ENCODE assay signal across 10 mouse cellular contexts in the genomic region with DNA sequence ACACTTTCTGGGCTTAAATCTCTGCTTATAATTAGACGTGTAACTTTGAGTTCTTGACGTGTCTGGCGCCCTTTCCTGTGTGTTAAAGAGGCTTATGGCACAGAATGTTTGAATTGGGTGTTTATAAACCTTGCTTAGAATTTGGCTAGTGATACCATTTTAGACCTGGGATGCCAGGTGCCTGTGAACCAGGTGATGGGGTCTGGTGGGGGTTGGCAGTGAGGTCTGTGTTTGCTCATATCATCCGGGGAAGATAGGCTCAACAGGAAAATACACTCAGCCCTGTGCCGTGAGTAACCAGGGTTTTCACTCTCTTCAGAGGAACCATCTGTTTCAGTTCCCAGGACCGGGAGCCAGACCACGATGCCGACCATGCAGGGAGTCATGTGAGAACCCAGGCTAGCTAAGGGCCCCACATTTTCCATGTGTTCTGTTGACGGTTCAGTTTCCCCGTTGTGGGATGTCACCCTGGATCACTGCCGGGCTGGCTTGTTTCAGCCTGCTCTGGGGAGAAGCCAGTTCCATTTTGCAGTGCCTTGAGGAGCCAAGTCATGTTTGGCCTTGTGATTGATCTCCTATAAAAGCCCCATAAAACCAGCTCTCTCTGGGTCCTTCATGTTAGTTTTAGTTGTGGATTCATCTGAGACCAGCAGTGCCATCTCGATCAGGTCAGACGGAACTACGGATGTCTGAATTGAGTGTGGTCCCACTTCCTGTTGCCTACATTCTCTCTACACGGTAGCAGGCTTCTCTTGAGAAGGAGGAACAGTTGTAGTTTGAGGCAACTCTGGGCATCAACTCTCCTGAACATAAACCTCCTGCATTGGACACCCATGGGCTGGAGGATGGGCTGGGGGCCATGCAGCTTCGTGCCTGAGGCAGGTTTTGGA.
DNase-seq lines count a peak whose midpoint lies in the region; ATAC-seq and TF ChIP-seq lines count a peak whose summit lies in the region.
"Had no signal": no experiment of that assay in that cellular context is flagged by ENCODE, and none has a peak within 500 bp of the region (broad histone marks: within the 10 kb centered on the region; RNA-seq: fewer than 3 reads in every experiment).

No protein-coding gene starts in this region.

- no peak for TF ChIP-seq CTCF in bone marrow macrophage, adult 2 months (IDR thresholded peaks at IDR 0.05; ENCODE audit: low read depth, low read length)

- H3K4me3 ChIP-seq in heart, embryonic 11.5 days (ENCODE audit: low read depth, low read length), result no peak overlapping the region
- H3K4me3 ChIP-seq in bone marrow macrophage, adult 2 months (ENCODE audit: insufficient read depth, low read length), result no peak overlapping the region
- H3K4me3 ChIP-seq in embryonic facial prominence, embryonic 15.5 days (replicated peaks), result no peak overlapping the region
- no peak overlapping the region for H3K4me3 ChIP-seq in hindbrain, embryonic 11.5 days (ENCODE audit: low read depth, low read length)
- H3K4me3 ChIP-seq: megakaryocyte, embryonic 14.5 days had no signal

- 85% methylated on average over 16 of the region's 16 CpGs for WGBS in heart, embryonic 11.5 days (ENCODE audit: insufficient replicate concordance)
- 64% methylated on average over 16 of the region's 16 CpGs for WGBS in embryonic facial prominence, embryonic 15.5 days
- WGBS in hindbrain, embryonic 11.5 days, result 93% methylated on average over 16 of the region's 16 CpGs

- ATAC-seq in heart, embryonic 11.5 days (replicated peaks; ENCODE audit: insufficient number of reproducible peaks, low FRiP score, low TSS enrichment), result no peak
- ATAC-seq in embryonic facial prominence, embryonic 15.5 days (ENCODE audit: insufficient number of reproducible peaks, low FRiP score, low TSS enrichment, low read depth), result no peak
- no peak for ATAC-seq in hindbrain, embryonic 11.5 days (ENCODE audit: low FRiP score)

- H3K36me3 ChIP-seq in heart, embryonic 11.5 days (ENCODE audit: control insufficient read depth, insufficient read depth, low read length), result peaks cover 3% of the 10 kb centered on the region; the same call in 1 of the 2 replicates
- peaks cover 16% of the 10 kb centered on the region; the same call in 1 of the 2 replicates for H3K36me3 ChIP-seq in embryonic facial prominence, embryonic 15.5 days
- H3K36me3 ChIP-seq in hindbrain, embryonic 11.5 days (ENCODE audit: control insufficient read depth, insufficient read depth, low read length), result no peaks in the 10 kb centered on the region

- H3K4me1 ChIP-seq in heart, embryonic 11.5 days (ENCODE audit: control insufficient read depth, insufficient read depth, low read length), result no peaks in the 10 kb centered on the region
- peaks cover 13% of the 10 kb centered on the region for H3K4me1 ChIP-seq in bone marrow macrophage, adult 2 months (ENCODE audit: control insufficient read depth, insufficient read depth, low read length)
- 0 out of 2 replicates have a peak, but pooled peaks cover 10% of the 10 kb centered on the region for H3K4me1 ChIP-seq in embryonic facial prominence, embryonic 15.5 days
- no peaks in the 10 kb centered on the region for H3K4me1 ChIP-seq in hindbrain, embryonic 11.5 days (replicated peaks; ENCODE audit: control insufficient read depth, insufficient read depth, low read length)

- no peak overlapping the region for H3K9ac ChIP-seq in heart, embryonic 11.5 days (ENCODE audit: low read depth, low read length)
- no peak overlapping the region for H3K9ac ChIP-seq in embryonic facial prominence, embryonic 15.5 days
- H3K9ac ChIP-seq in hindbrain, embryonic 11.5 days (ENCODE audit: low read depth, low read length), result no peak overlapping the region

- no peaks in the 10 kb centered on the region; the same call in 1 of the 2 replicates for H3K9me3 ChIP-seq in heart, embryonic 11.5 days (replicated peaks; ENCODE audit: control insufficient read depth, low read length)
- H3K9me3 ChIP-seq in embryonic facial prominence, embryonic 15.5 days (replicated peaks), result no peaks in the 10 kb centered on the region
- H3K9me3 ChIP-seq in hindbrain, embryonic 11.5 days (ENCODE audit: control insufficient read depth, low read length), result no peaks in the 10 kb centered on the region

- no peak overlapping the region for H3K4me2 ChIP-seq in heart, embryonic 11.5 days
- H3K4me2 ChIP-seq in embryonic facial prominence, embryonic 15.5 days (replicated peaks), result no peak overlapping the region
- no peak overlapping the region for H3K4me2 ChIP-seq in hindbrain, embryonic 11.5 days (replicated peaks; ENCODE audit: low read depth, low read length)

- peak; percentile 97 for DNase-seq in heart, adult 11 months
- DNase-seq in layer of hippocampus, adult 9-11 months, result peak; percentile 73
- DNase-seq in hindbrain, embryonic 11.5 days (ENCODE audit: low spot score), result no peak
- DNase-seq in adrenal gland, postnatal 14 days, result no peak
- DNase-seq in kidney, adult 8-10 months, result no peak
- DNase-seq: kidney, adult 18-20 months had no signal

- TF ChIP-seq POLR2A in bone marrow macrophage, adult 2 months (IDR thresholded peaks at IDR 0.05; ENCODE audit: borderline replicate concordance, low read depth, low read length), result no peak

- no peak overlapping the region for H3K27ac ChIP-seq in heart, embryonic 11.5 days (ENCODE audit: low read depth, low read length)
- peak overlapping the region; percentile 28 for H3K27ac ChIP-seq in bone marrow macrophage, adult 2 months (ENCODE audit: insufficient read depth, low read depth, low read length)
- peak overlapping the region; percentile 41; the same call in 1 of the 2 replicates for H3K27ac ChIP-seq in embryonic facial prominence, embryonic 15.5 days (replicated peaks)
- no peak overlapping the region for H3K27ac ChIP-seq in hindbrain, embryonic 11.5 days (ENCODE audit: low read depth, low read length)

- no peaks in the 10 kb centered on the region for H3K27me3 ChIP-seq in heart, embryonic 11.5 days (ENCODE audit: control insufficient read depth, insufficient read depth, low read length)
- no peaks in the 10 kb centered on the region for H3K27me3 ChIP-seq in embryonic facial prominence, embryonic 15.5 days
- H3K27me3 ChIP-seq in hindbrain, embryonic 11.5 days (ENCODE audit: control insufficient read depth, insufficient read depth, low read length), result no peaks in the 10 kb centered on the region

Comparison
In these comparisons a context has a peak if more than half of its experiments do, and no peak if none do; other contexts are left out.
1. DNase-seq: peak in heart, adult 11 months (single experiment) and layer of hippocampus, adult 9-11 months (single experiment); none in hindbrain, embryonic 11.5 days (single experiment), adrenal gland, postnatal 14 days (single experiment) and kidney, adult 8-10 months (0 of 2).
2. H3K27ac ChIP-seq: peak in bone marrow macrophage, adult 2 months (single experiment) and embryonic facial prominence, embryonic 15.5 days (single experiment); none in heart, embryonic 11.5 days (single experiment) and hindbrain, embryonic 11.5 days (single experiment).